Mouse (Mus musculus) kidney, adult 2 months (tissue): ENCODE measurements around the gene Sstr2. TPM values are rescaled to one million over a fixed set of nuclear protein-coding genes. Genes with fewer than 3 reads are reported as not detected.

Source experiments
- DNase-seq: peaks from one replicate; pipeline ENCODE4 v3.0.0; 2021
- H3K27ac ChIP-seq: fragments of 200-500 bp; 2 replicates; pipeline ENCODE4 v1.5.1; 2012; ENCODE audit warnings: low read depth, low read length, control low read depth, inconsistent platforms; ENCODE audit not compliant: insufficient read depth
- H3K27me3 ChIP-seq: fragments of 200-500 bp; replicated peaks from 2 replicates; pipeline ENCODE4 v1.6.1; 2012; ENCODE audit warnings: mild to moderate bottlenecking, moderate library complexity, low read length, inconsistent platforms; ENCODE audit not compliant: control insufficient read depth, insufficient read depth
- H3K36me3 ChIP-seq: fragments of 200-500 bp; 2 replicates; pipeline ENCODE4 v1.6.1; 2012; ENCODE audit warnings: mild to moderate bottlenecking, moderate library complexity, low read length, inconsistent platforms; ENCODE audit not compliant: control insufficient read depth, insufficient read depth
- H3K4me1 ChIP-seq: fragments of 200-500 bp; 2 replicates; pipeline ENCODE4 v1.6.1; 2011; ENCODE audit warnings: low read length; ENCODE audit not compliant: control insufficient read depth, insufficient read depth
- H3K4me3 ChIP-seq: fragments of 200-500 bp; 2 replicates; pipeline ENCODE4 v1.5.1; 2011; ENCODE audit warnings: mild to moderate bottlenecking, low read depth, low read length, control low read depth; ENCODE audit not compliant: insufficient read depth
- CTCF ChIP-seq: fragments of 200-500 bp; conservative IDR thresholded peaks from 2 replicates; pipeline ENCODE4 v1.5.1; 2011; ENCODE audit warnings: low read depth, mild to moderate bottlenecking, control low read depth, low read length, moderate library complexity, mixed read lengths; ENCODE audit not compliant: insufficient read depth, insufficient read length
- POLR2A ChIP-seq: fragments of 200-500 bp; IDR thresholded peaks from one replicate; pipeline ENCODE4 v1.6.1; 2011; ENCODE audit warnings: low read depth, low read length, control low read depth
- WGBS: fragments of 180-500 bp; shearing (Covaris S2); methylation state at CpG from one replicate; pipeline ENCODE4 v1.1.7; 2018; 5-methylcytosine and 5-hydroxymethylcytosine counted together
- polyA plus RNA-seq: library from polyadenylated mRNA; depleted of rRNA; stranded (reverse); fragments of >200 nt; gene quantifications from 2 replicates; pipeline ENCODE4 v1.2.3, GENCODE M21; 2012; rRNA removed

Gene Sstr2
- polyA plus RNA-seq, 1 experiment = 0.36 TPM

GRCm38 (mm10) chr11:113667122-113667521 is 48.0 kb downstream of the Sstr2 start:
- Histone ChIP-seq H3K27ac (peak overlapping the region; percentile 77), H3K36me3 (peaks cover 5% of the 10 kb centered on the region), H3K27me3 (no peaks in the 10 kb centered on the region), H3K4me1 (peaks cover 23% of the 10 kb centered on the region), H3K4me3 (no peak overlapping the region)
- WGBS = 32% methylated on average over 2 of the region's 2 CpGs
- TF ChIP-seq CTCF = no peak
- no peak for TF ChIP-seq POLR2A
- DNase-seq = peak; percentile 85

- peaks cover 5% of the 10 kb centered on the region for H3K36me3 ChIP-seq
- peaks cover 23% of the 10 kb centered on the region for H3K4me1 ChIP-seq
- no peaks in the 10 kb centered on the region for H3K27me3 ChIP-seq
- H3K27ac ChIP-seq = peak overlapping the region; percentile 77
- TF ChIP-seq CTCF (no peak), POLR2A (no peak)
- no peak for DNase-seq
- no peak overlapping the region for H3K4me3 ChIP-seq
- 43% methylated on average over 4 of the region's 4 CpGs for WGBS
Observed at GRCm38 (mm10) chr11:113667704-113668103, 48.6 kb downstream of the Sstr2 start.

- TF ChIP-seq POLR2A = no peak
- TF ChIP-seq CTCF = no peak
- no peak for DNase-seq
- Histone ChIP-seq H3K4me1 (peaks cover 23% of the 10 kb centered on the region), H3K27ac (peak overlapping the region; percentile 32; the same call in 1 of the 2 replicates), H3K4me3 (no peak overlapping the region), H3K36me3 (peaks cover 1% of the 10 kb centered on the region), H3K27me3 (no peaks in the 10 kb centered on the region)
- WGBS = 61% methylated on average over 5 of the region's 5 CpGs
Observed at GRCm38 (mm10) chr11:113668857-113669256, 49.7 kb downstream of the Sstr2 start.

- DNase-seq = no peak
- peaks cover 1% of the 10 kb centered on the region; the same call in 1 of the 2 replicates for H3K36me3 ChIP-seq
- peaks cover 23% of the 10 kb centered on the region for H3K4me1 ChIP-seq
- H3K27me3 ChIP-seq = no peaks in the 10 kb centered on the region
- H3K4me3 ChIP-seq = no peak overlapping the region
- TF ChIP-seq POLR2A = no peak
- TF ChIP-seq CTCF = no peak
- no peak overlapping the region for H3K27ac ChIP-seq
- 61% methylated on average over 4 of the region's 4 CpGs for WGBS
Observed at GRCm38 (mm10) chr11:113669711-113670110, 50.6 kb downstream of the Sstr2 start.

GRCm38 (mm10) chr11:113673614-113674013 is 54.5 kb downstream of the Sstr2 start:
- Histone ChIP-seq H3K36me3 (peaks cover 3% of the 10 kb centered on the region; the same call in 1 of the 2 replicates), H3K4me1 (peaks cover 8% of the 10 kb centered on the region; the same call in 1 of the 2 replicates), H3K4me3 (no peak overlapping the region), H3K27ac (no peak overlapping the region), H3K27me3 (no peaks in the 10 kb centered on the region)
- 75% methylated on average over 4 of the region's 4 CpGs for WGBS
- TF ChIP-seq CTCF = no peak
- TF ChIP-seq POLR2A = no peak
- DNase-seq = no peak

GRCm38 (mm10) chr11:113674595-113674994 is 55.5 kb downstream of the Sstr2 start:
- Histone ChIP-seq H3K27me3 (no peaks in the 10 kb centered on the region), H3K4me1 (peaks cover 7% of the 10 kb centered on the region; the same call in 1 of the 2 replicates), H3K36me3 (peaks cover 3% of the 10 kb centered on the region; the same call in 1 of the 2 replicates), H3K4me3 (no peak overlapping the region), H3K27ac (no peak overlapping the region)
- TF ChIP-seq POLR2A = no peak
- TF ChIP-seq CTCF = no peak
- no peak for DNase-seq
- 63% methylated on average over 5 of the region's 5 CpGs for WGBS

Other genes starting within 250 kb of the Sstr2 start
- 32.8 and 38.7 TPM in 2 replicates for gene Cog1, start 29.8 kb downstream of the Sstr2 start, polyA plus RNA-seq
- 24.5 and 29.5 TPM in 2 replicates for gene Slc39a11, start 30.7 kb downstream of the Sstr2 start, polyA plus RNA-seq
- 24.6 and 25.8 TPM in 2 replicates for gene Fam104a, start 64.8 kb downstream of the Sstr2 start, polyA plus RNA-seq
- 7.6 and 7.8 TPM in 2 replicates for gene D11Wsu47e, start 65.1 kb downstream of the Sstr2 start, polyA plus RNA-seq
- 8.9 and 9.0 TPM in 2 replicates for gene Cpsf4l, start 90.7 kb downstream of the Sstr2 start, polyA plus RNA-seq
- gene Cdc42ep4, start 132.5 kb downstream of the Sstr2 start, polyA plus RNA-seq = 18.0 and 18.2 TPM in 2 replicates